Mouse (Mus musculus) right cerebral cortex, postnatal 10 days (tissue): ENCODE measurements around the gene 4930523C07Rik.

Source experiments
- DNase-seq, 2 experiments: peaks; one replicate each; pipeline ENCODE4 v3.0.0; 2021; ENCODE audit warnings: low spot score in 2 of 2

Gene 4930523C07Rik

GRCm38 (mm10) chr1:160099659-160100302 is 55.6 kb downstream of the 4930523C07Rik start:
- no peak for DNase-seq

- DNase-seq, result peak in 1 of 2 experiments; percentile 39
Observed at GRCm38 (mm10) chr1:160100996-160101395, 56.8 kb downstream of the 4930523C07Rik start.

GRCm38 (mm10) chr1:160105426-160105825 is 61.2 kb downstream of the 4930523C07Rik start:
- no peak for DNase-seq

- DNase-seq, result no peak
Observed at GRCm38 (mm10) chr1:160108604-160109003, 64.4 kb downstream of the 4930523C07Rik start.

- no peak for DNase-seq
Observed at GRCm38 (mm10) chr1:160123957-160124356, 79.8 kb downstream of the 4930523C07Rik start.
